Mouse (Mus musculus): ENCODE results near the gene Itpr2. TPM values are rescaled to one million over a fixed set of nuclear protein-coding genes. Genes with fewer than 3 reads are reported as not detected.

The Itpr2 gene
- total RNA-seq, 2 experiments from 2014 or later = 23.3 to 31.0 TPM

GRCm38 (mm10) chr6:146432218-146432865, 69.7 kb downstream of the Itpr2 start:
- no peak for DNase-seq
- intact Hi-C loops (cut with DNase I) = loop anchor here (5.0 kb wide), 1 partner anchor 70 kb away; the partner anchor contains the start of gene Itpr2

GRCm38 (mm10) chr6:146431777-146432176, 70.2 kb downstream of the Itpr2 start:
- DNase-seq = no peak
- intact Hi-C loops (cut with DNase I) = loop anchor here (5.0 kb wide), 1 partner anchor 71 kb away; the partner anchor contains the start of gene Itpr2

- intact Hi-C loops (cut with DNase I) = loop anchor here (5.0 kb wide), 1 partner anchor 72 kb away; the partner anchor contains the start of gene Itpr2
- peak; percentile 33 to 46 for DNase-seq
Observed at GRCm38 (mm10) chr6:146429694-146430380, 72.2 kb downstream of the Itpr2 start.

- no peak for DNase-seq
- intact Hi-C loops (cut with DNase I) = no loop called here
Observed at GRCm38 (mm10) chr6:146424778-146425177, 77.2 kb downstream of the Itpr2 start.

GRCm38 (mm10) chr6:146424326-146424725, 77.7 kb downstream of the Itpr2 start:
- DNase-seq = no peak
- intact Hi-C loops (cut with DNase I) = no loop called here

- intact Hi-C loops (cut with DNase I) = no loop called here
- DNase-seq = no peak
Observed at GRCm38 (mm10) chr6:146420718-146421117, 81.3 kb downstream of the Itpr2 start.

- intact Hi-C loops (cut with DNase I) = loop anchor here (10.0 kb wide), 1 partner anchor 158 kb away; the partner anchor contains the start of genes Fgfr1op2 and Ints13
- no peak for DNase-seq
Observed at GRCm38 (mm10) chr6:146416461-146416860, 85.6 kb downstream of the Itpr2 start.

- intact Hi-C loops (cut with DNase I) = loop anchor here (10.0 kb wide), 1 partner anchor 161 kb away; the partner anchor contains the start of genes Fgfr1op2 and Ints13
- DNase-seq = no peak
Observed at GRCm38 (mm10) chr6:146414094-146414493, 87.9 kb downstream of the Itpr2 start.

- intact Hi-C loops (cut with DNase I) = loop anchor here (2.0 to 10.0 kb wide), 2 partner anchors 91 to 163 kb away; partner anchors contain the start of genes Fgfr1op2, Ints13 and Itpr2
- DNase-seq = no peak
Observed at GRCm38 (mm10) chr6:146411446-146412070, 90.5 kb downstream of the Itpr2 start.

GRCm38 (mm10) chr6:146410427-146410810, 91.6 kb downstream of the Itpr2 start:
- intact Hi-C loops (cut with DNase I) = loop anchor here (2.0 to 10.0 kb wide), 2 partner anchors 92 to 164 kb away; partner anchors contain the start of genes Fgfr1op2, Ints13 and Itpr2

GRCm38 (mm10) chr6:146409692-146410426, 92.2 kb downstream of the Itpr2 start:
- intact Hi-C loops (cut with DNase I) = loop anchor here (2.0 to 10.0 kb wide), 3 partner anchors 93 to 578 kb away; partner anchors contain the start of genes Fgfr1op2, Ints13 and Itpr2
- DNase-seq = peak; percentile 80 to 86

More at GRCm38 (mm10) chr6:146410427-146410810, 91.6 kb downstream of the Itpr2 start:
- DNase-seq = no peak

GRCm38 (mm10) chr6:146405380-146405779, 96.6 kb downstream of the Itpr2 start:
- intact Hi-C loops (cut with DNase I) = loop anchor here (5.0 kb wide), 1 partner anchor 573 kb away; no protein-coding TSS in a partner anchor

GRCm38 (mm10) chr6:146404876-146405275, 97.1 kb downstream of the Itpr2 start:
- intact Hi-C loops (cut with DNase I) = loop anchor here (5.0 kb wide), 1 partner anchor 573 kb away; no protein-coding TSS in a partner anchor
- DNase-seq = no peak

More at GRCm38 (mm10) chr6:146405380-146405779, 96.6 kb downstream of the Itpr2 start:
- DNase-seq = peak; percentile 22 to 44

GRCm38 (mm10) chr6:146404156-146404555, 97.9 kb downstream of the Itpr2 start:
- DNase-seq = no peak
- intact Hi-C loops (cut with DNase I) = no loop called here

GRCm38 (mm10) chr6:146402905-146403642, 98.9 kb downstream of the Itpr2 start:
- intact Hi-C loops (cut with DNase I) = no loop called here
- no peak for DNase-seq

GRCm38 (mm10) chr6:146397803-146398202, 104.2 kb downstream of the Itpr2 start:
- intact Hi-C loops (cut with DNase I) = no loop called here

GRCm38 (mm10) chr6:146396253-146396652, 105.8 kb downstream of the Itpr2 start:
- DNase-seq = no peak
- intact Hi-C loops (cut with DNase I) = no loop called here

More at GRCm38 (mm10) chr6:146397803-146398202, 104.2 kb downstream of the Itpr2 start:
- DNase-seq = no peak

GRCm38 (mm10) chr6:146395616-146396015, 106.4 kb downstream of the Itpr2 start:
- intact Hi-C loops (cut with DNase I) = no loop called here
- no peak for DNase-seq

GRCm38 (mm10) chr6:146392188-146392587, 109.8 kb downstream of the Itpr2 start:
- intact Hi-C loops (cut with DNase I) = no loop called here

More at GRCm38 (mm10) chr6:146392188-146392587, 109.8 kb downstream of the Itpr2 start:
- no peak for DNase-seq
